Mouse (Mus musculus): Measurements from ENCODE around the gene B830017H08Rik.

DNA sequence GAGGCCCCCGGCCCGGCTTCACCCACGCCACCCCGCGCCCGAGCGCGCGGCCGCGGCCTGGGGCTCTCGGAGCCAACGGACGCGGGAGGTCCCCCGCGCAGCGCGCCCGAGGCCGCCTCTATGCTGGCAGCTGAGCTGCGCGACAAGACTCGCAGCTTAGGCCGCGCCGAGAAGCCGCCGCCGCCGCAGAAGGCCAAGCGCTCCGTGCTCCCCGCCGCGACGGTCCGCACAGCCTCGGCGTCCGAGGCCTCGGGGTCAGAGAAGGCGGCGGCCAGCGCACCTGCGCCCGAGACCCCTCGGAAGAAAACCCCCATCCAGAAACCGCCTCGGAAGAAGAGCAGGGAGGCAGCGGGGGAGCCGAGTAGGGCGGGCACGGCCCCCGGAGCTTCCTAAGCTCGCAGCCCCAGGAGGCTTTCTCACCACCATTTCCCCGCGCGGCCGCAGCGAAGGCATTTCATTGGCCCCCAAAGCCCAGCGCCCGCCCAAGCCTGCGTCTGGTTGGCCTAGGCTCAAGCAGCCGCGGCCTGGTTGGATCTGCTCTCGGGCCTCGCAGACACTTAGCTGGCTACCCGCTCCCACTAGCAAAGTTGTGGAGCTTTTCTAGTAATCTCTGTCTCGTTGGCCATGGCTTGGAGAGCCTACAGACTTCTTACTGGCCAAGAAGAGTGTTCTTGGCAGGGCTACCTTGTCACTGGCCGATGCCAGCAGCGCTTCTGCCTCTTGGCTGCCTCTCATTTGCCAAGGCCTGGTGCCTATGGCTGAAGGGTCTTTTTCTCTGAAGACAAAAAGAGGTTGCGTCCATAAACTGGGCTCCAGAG, 25.5 kb upstream of the B830017H08Rik start:
- 0 out of 2 replicates have a peak, but pooled peaks have one; percentile 25 for TF ChIP-seq CTCF (IDR thresholded peaks at IDR 0.05; ENCODE audit: borderline replicate concordance, control insufficient read depth, extremely low read depth, insufficient read depth, low read length, poor library complexity)
- peak; percentile 41; the same call in 1 of the 2 replicates for TF ChIP-seq POLR2A (IDR thresholded peaks at IDR 0.05; ENCODE audit: control insufficient read depth, extremely low read depth, insufficient read depth, low read length, poor library complexity)
